Mouse (Mus musculus) liver, postnatal 0 days (tissue): ENCODE results near the gene Pcdh7.

Source experiments
- CTCF ChIP-seq: sonication (generic); IDR thresholded peaks from 2 replicates; pipeline ENCODE4 v1.5.1; 2016; ENCODE audit warnings: antibody characterized with exemption, low read depth
- EP300 ChIP-seq: IDR thresholded peaks from 2 replicates; pipeline ENCODE4 v1.6.1; 2016; ENCODE audit warnings: antibody characterized with exemption, low read depth, mild to moderate bottlenecking

- TF ChIP-seq CTCF (no peak), EP300 (no peak)
Observed at GRCm38 (mm10) chr5:58044216-58044615, 326.4 kb downstream of the Pcdh7 start.
